Mouse (Mus musculus) forebrain, embryonic 13.5 days (tissue): ENCODE data around the gene Gm20518. TPM values are rescaled to one million over a fixed set of nuclear protein-coding genes. Genes with fewer than 3 reads are reported as not detected.

Source experiments
- ATAC-seq: fragments of 200-750 bp; cut with Nextera tagmentation; 2 replicates; pipeline ENCODE4 v1.8.0; 2017
- H3K27ac ChIP-seq: fragments of 300-500 bp; sonication (generic); 2 replicates; pipeline ENCODE4 v1.5.1; 2015; ENCODE audit warnings: inconsistent platforms, mild to moderate bottlenecking, moderate library complexity
- H3K27me3 ChIP-seq: fragments of 300-500 bp; sonication (generic); 2 replicates; pipeline ENCODE4 v1.6.1; 2015; ENCODE audit warnings: mild to moderate bottlenecking, inconsistent platforms
- H3K36me3 ChIP-seq: fragments of 300-500 bp; sonication (generic); 2 replicates; pipeline ENCODE4 v1.6.1; 2015; ENCODE audit warnings: mild to moderate bottlenecking, inconsistent platforms; ENCODE audit not compliant: poor library complexity, severe bottlenecking
- H3K4me1 ChIP-seq: fragments of 300-500 bp; sonication (generic); 2 replicates; pipeline ENCODE4 v1.6.1; 2015; ENCODE audit warnings: inconsistent platforms
- H3K4me2 ChIP-seq: fragments of 300-500 bp; sonication (generic); 2 replicates; pipeline ENCODE4 v1.6.1; 2015; ENCODE audit warnings: inconsistent platforms, mild to moderate bottlenecking, moderate library complexity
- H3K4me3 ChIP-seq: fragments of 300-500 bp; sonication (generic); 2 replicates; pipeline ENCODE4 v1.5.1; 2015; ENCODE audit warnings: mild to moderate bottlenecking, inconsistent platforms
- H3K9ac ChIP-seq: fragments of 300-500 bp; sonication (generic); 2 replicates; pipeline ENCODE4 v1.6.1; 2015; ENCODE audit warnings: mild to moderate bottlenecking, inconsistent platforms
- H3K9me3 ChIP-seq: fragments of 300-500 bp; sonication (generic); replicated peaks from 2 replicates; pipeline ENCODE4 v1.6.1; 2016; ENCODE audit warnings: inconsistent platforms
- WGBS: fragments of 180-500 bp; shearing (Covaris S2); methylation state at CpG from one replicate; pipeline ENCODE4 v1.1.7; 2015; 5-methylcytosine and 5-hydroxymethylcytosine counted together
- polyA plus RNA-seq: library from polyadenylated mRNA; unstranded; fragments of >200 nt; fragmentation: Nextera tagmentation; extraction: Ambion mirVana; gene quantifications from 2 replicates; pipeline ENCODE4 v1.2.1, GENCODE M21; 2015

Gene Gm20518
- polyA plus RNA-seq, 1 experiment from 2014 or later: 0.35 TPM

DNA sequence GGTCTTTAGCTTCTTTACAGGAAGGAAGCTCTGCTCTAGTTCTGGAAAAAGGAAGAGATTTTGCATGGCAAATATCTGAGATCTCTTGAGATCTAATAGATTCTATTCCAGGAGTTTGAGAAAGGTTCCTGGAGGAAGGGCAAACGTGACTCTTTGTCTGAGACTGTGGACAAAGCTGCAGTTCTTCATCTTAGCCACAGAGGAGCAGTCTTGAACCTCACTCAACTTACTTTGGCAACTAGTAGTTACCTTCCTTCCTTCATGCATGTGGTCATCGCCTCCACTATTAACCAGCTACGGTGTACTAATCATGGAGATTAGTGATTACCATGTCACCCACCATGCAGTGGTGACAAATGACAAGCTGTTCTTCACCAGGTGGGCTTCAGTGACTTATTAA, 106.1 kb downstream of the Gm20518 start:
- Histone ChIP-seq H3K36me3 (peaks cover 74% of the 10 kb centered on the region), H3K4me3 (no peak overlapping the region), H3K9ac (no peak overlapping the region), H3K27me3 (no peaks in the 10 kb centered on the region), H3K9me3 (no peaks in the 10 kb centered on the region), H3K4me1 (no peaks in the 10 kb centered on the region), H3K4me2 (no peak overlapping the region), H3K27ac (no peak overlapping the region)
- 58% methylated on average over 3 of the region's 3 CpGs for WGBS
- no peak for ATAC-seq

Other genes with a start within 250 kb of the Gm20518 start
- 4.1 and 4.4 TPM in 2 replicates for gene Ccdc74a, start 245.2 kb downstream of the Gm20518 start, polyA plus RNA-seq
- gene Med15, start 158.8 kb downstream of the Gm20518 start, polyA plus RNA-seq: 42.0 and 45.2 TPM in 2 replicates
- gene Klhl22, start 132.1 kb downstream of the Gm20518 start, polyA plus RNA-seq: 53.4 and 55.6 TPM in 2 replicates
- gene Scarf2, start 94.4 kb downstream of the Gm20518 start, polyA plus RNA-seq: 0.76 and 1.1 TPM in 2 replicates
- gene B830017H08Rik, start 58.5 kb downstream of the Gm20518 start, polyA plus RNA-seq: 0.27 and 0.55 TPM in 2 replicates
- gene Car15, start 53.3 kb downstream of the Gm20518 start, polyA plus RNA-seq: 4.5 and 6.1 TPM in 2 replicates
- 0.05 TPM in 2 replicates for gene Tssk1, start 2.6 kb upstream of the Gm20518 start, polyA plus RNA-seq
- gene Dgcr2, start 6.9 kb upstream of the Gm20518 start, polyA plus RNA-seq: 85.6 and 101 TPM in 2 replicates
- not detected in 2 replicates for gene Tssk2, start 7.0 kb upstream of the Gm20518 start, polyA plus RNA-seq
- 48.9 and 54.6 TPM in 2 replicates for gene Ess2, start 19.7 kb upstream of the Gm20518 start, polyA plus RNA-seq
- 0.32 TPM in 1 of 2 replicates, not detected in the other for gene Gsc2, start 23.4 kb upstream of the Gm20518 start, polyA plus RNA-seq
- 104 and 118 TPM in 2 replicates for gene Slc25a1, start 36.5 kb upstream of the Gm20518 start, polyA plus RNA-seq
- gene Vpreb2, start 88.8 kb upstream of the Gm20518 start, polyA plus RNA-seq: not detected in 2 replicates
- 164 and 168 TPM in 2 replicates for gene Dgcr6, start 161.2 kb upstream of the Gm20518 start, polyA plus RNA-seq
- 3.7 and 6.3 TPM in 2 replicates for gene Prodh, start 198.5 kb upstream of the Gm20518 start, polyA plus RNA-seq
- 7.3 and 7.8 TPM in 2 replicates for gene Rtn4r, start 236.0 kb upstream of the Gm20518 start, polyA plus RNA-seq